ENCODE assay signal across 8 mouse cellular contexts in genomic region chr19:7417911-7418849, GRCm38 (mm10). TPM values are rescaled to one million over a fixed set of nuclear protein-coding genes. Genes with fewer than 3 reads are reported as not detected.
DNase-seq lines count a peak whose midpoint lies in the region; ATAC-seq and TF ChIP-seq lines count a peak whose summit lies in the region.

No protein-coding gene starts in this region.

- no peaks in the 10 kb centered on the region for H3K27me3 ChIP-seq in embryonic facial prominence, embryonic 11.5 days (ENCODE audit: control insufficient read depth, insufficient read depth, low read length)
- H3K27me3 ChIP-seq in kidney, adult 2 months (replicated peaks; ENCODE audit: control insufficient read depth, insufficient read depth, low read length): no peaks in the 10 kb centered on the region
- peaks cover 13% of the 10 kb centered on the region for H3K27me3 ChIP-seq in liver, embryonic 11.5 days (replicated peaks; ENCODE audit: control insufficient read depth, insufficient read depth, low read length)

- no peak for TF ChIP-seq POLR2A in kidney, adult 2 months (IDR thresholded peaks at IDR 0.05; ENCODE audit: low read depth, low read length)

- peak; percentile 56 for TF ChIP-seq CTCF in kidney, adult 2 months (conservative IDR thresholded peaks at IDR 0.05; ENCODE audit: insufficient read depth, insufficient read length, low read depth, low read length)

- peak; percentile 17; the same call in 1 of the 2 replicates for ATAC-seq in embryonic facial prominence, embryonic 11.5 days (replicated peaks; ENCODE audit: insufficient number of reproducible peaks, low FRiP score, low TSS enrichment, low read depth)
- ATAC-seq in liver, embryonic 11.5 days (replicated peaks; ENCODE audit: low FRiP score): peak; percentile 67
- peak; percentile 34; the same call in 1 of the 2 replicates for ATAC-seq in monocyte, adult 5-6 weeks (replicated peaks; ENCODE audit: insufficient number of reproducible peaks, low FRiP score, low TSS enrichment, poor library complexity, severe bottlenecking)

- peak; percentile 75 for DNase-seq in 3T3-L1 (ENCODE audit: low read depth, low spot score)
- DNase-seq in adrenal gland, postnatal 25 days: peak; percentile 86
- peak; percentile 90 for DNase-seq in embryonic facial prominence, embryonic 11.5 days (ENCODE audit: low spot score)
- peak; percentile 86 to 87 for DNase-seq in heart, adult 18-20 months
- peak; percentile 73 for DNase-seq in kidney, adult 2 months
- DNase-seq in liver, embryonic 11.5 days (ENCODE audit: low spot score): peak; percentile 84
- DNase-seq in spleen, postnatal 14 days (ENCODE audit: low spot score in 2 of 2): peak; percentile 54 to 68

- H3K4me1 ChIP-seq in embryonic facial prominence, embryonic 11.5 days (ENCODE audit: control insufficient read depth, insufficient read depth, low read length): peaks cover 29% of the 10 kb centered on the region
- no peaks in the 10 kb centered on the region for H3K4me1 ChIP-seq in kidney, adult 2 months (ENCODE audit: control insufficient read depth, insufficient read depth, low read length)
- peaks cover 44% of the 10 kb centered on the region for H3K4me1 ChIP-seq in liver, embryonic 11.5 days (replicated peaks; ENCODE audit: control insufficient read depth, insufficient read depth, low read length)

- no peaks in the 10 kb centered on the region for H3K9me3 ChIP-seq in embryonic facial prominence, embryonic 11.5 days (replicated peaks; ENCODE audit: control insufficient read depth, low read length)
- no peaks in the 10 kb centered on the region for H3K9me3 ChIP-seq in liver, embryonic 11.5 days (ENCODE audit: control insufficient read depth, low read length)

- H3K4me3 ChIP-seq in embryonic facial prominence, embryonic 11.5 days (ENCODE audit: low read depth, low read length): peak overlapping the region; percentile 68
- H3K4me3 ChIP-seq in kidney, adult 2 months (ENCODE audit: insufficient read depth, low read depth, low read length): peak overlapping the region; percentile 69
- peak overlapping the region; percentile 96 for H3K4me3 ChIP-seq in liver, embryonic 11.5 days (ENCODE audit: low read depth, low read length)

- H3K9ac ChIP-seq in embryonic facial prominence, embryonic 11.5 days (replicated peaks; ENCODE audit: low read length): peak overlapping the region; percentile 100
- peak overlapping the region; percentile 95 for H3K9ac ChIP-seq in liver, embryonic 11.5 days (ENCODE audit: low read depth, low read length)

- H3K27ac ChIP-seq in embryonic facial prominence, embryonic 11.5 days (replicated peaks; ENCODE audit: low read depth, low read length): peak overlapping the region; percentile 96
- no peak overlapping the region for H3K27ac ChIP-seq in kidney, adult 2 months (ENCODE audit: insufficient read depth, low read depth, low read length)
- peak overlapping the region; percentile 86 for H3K27ac ChIP-seq in liver, embryonic 11.5 days (ENCODE audit: low read depth, low read length)

- peaks cover 6% of the 10 kb centered on the region for H3K36me3 ChIP-seq in embryonic facial prominence, embryonic 11.5 days (replicated peaks; ENCODE audit: control insufficient read depth, insufficient read depth, low read depth, low read length)
- H3K36me3 ChIP-seq in kidney, adult 2 months (ENCODE audit: control insufficient read depth, insufficient read depth, low read length): no peaks in the 10 kb centered on the region
- peaks cover 23% of the 10 kb centered on the region for H3K36me3 ChIP-seq in liver, embryonic 11.5 days (ENCODE audit: control insufficient read depth, insufficient read depth, low read length)

- under 1% methylated on average over 51 of the region's 59 CpGs for WGBS in embryonic facial prominence, embryonic 11.5 days
- 2% methylated on average over 58 of the region's 59 CpGs for WGBS in kidney, adult 2 months
- under 1% methylated on average over 52 of the region's 59 CpGs for WGBS in liver, embryonic 11.5 days

- H3K4me2 ChIP-seq in embryonic facial prominence, embryonic 11.5 days (ENCODE audit: low read depth, low read length): peak overlapping the region; percentile 90
- peak overlapping the region; percentile 95 for H3K4me2 ChIP-seq in liver, embryonic 11.5 days

RNA-seq across cellular contexts. Expression of gene 2700081O15Rik, which starts 0.8 kb away (rescaled TPM):
- total RNA-seq in adrenal gland, postnatal 25 days (2021): 30.7 and 33.6 TPM in 2 replicates
- polyA plus RNA-seq in embryonic facial prominence, embryonic 11.5 days (2014; fragmentation: Nextera tagmentation; extraction: Ambion mirVana): 10.4 and 11.4 TPM in 2 replicates
- total RNA-seq in heart, adult 18-20 months (2021): 10 to 100 TPM; 11.5 to 11.8 TPM
- polyA plus RNA-seq in kidney, adult 2 months (2012; rRNA removed): 9.4 and 12.0 TPM in 2 replicates
- 3.5 and 4.8 TPM in 2 replicates for polyA plus RNA-seq in liver, embryonic 11.5 days (2014; fragmentation: Nextera tagmentation; extraction: Ambion mirVana)
- 0.38 to 1.4 TPM (median 0.49 TPM) in 3 replicates for total RNA-seq in monocyte, adult 5-6 weeks (2017)

RNA-seq across cellular contexts. Expression of gene Spindoc, which starts 35.4 kb away (rescaled TPM):
- 20.9 and 21.1 TPM in 2 replicates for total RNA-seq in adrenal gland, postnatal 25 days (2021)
- 22.4 and 24.8 TPM in 2 replicates for polyA plus RNA-seq in embryonic facial prominence, embryonic 11.5 days (2014; fragmentation: Nextera tagmentation; extraction: Ambion mirVana)
- total RNA-seq in heart, adult 18-20 months (2021): 10 to 100 TPM; 12.9 to 14.9 TPM
- polyA plus RNA-seq in kidney, adult 2 months (2012; rRNA removed): 14.0 and 15.0 TPM in 2 replicates
- 16.2 and 16.7 TPM in 2 replicates for polyA plus RNA-seq in liver, embryonic 11.5 days (2014; fragmentation: Nextera tagmentation; extraction: Ambion mirVana)
- 4.9 to 10.9 TPM (median 5.4 TPM) in 3 replicates for total RNA-seq in monocyte, adult 5-6 weeks (2017)

Comparison
In these comparisons a context has a peak if more than half of its experiments do, and no peak if none do; other contexts are left out.
1. ATAC-seq: peak in every context shown above with its lines; median percentile 67 in liver, embryonic 11.5 days; 34 in monocyte, adult 5-6 weeks; 17 in embryonic facial prominence, embryonic 11.5 days.